Mouse (Mus musculus) forebrain, embryonic 14.5 days (tissue): Measurements from ENCODE around the gene Arid1b. TPM values are rescaled to one million over a fixed set of nuclear protein-coding genes. Genes with fewer than 3 reads are reported as not detected.

Source experiments
- ATAC-seq: fragments of 200-750 bp; cut with Nextera tagmentation; 2 replicates; pipeline ENCODE4 v1.8.0; 2017; ENCODE audit warnings: mild to moderate bottlenecking, moderate library complexity
- DNase-seq: peaks from one replicate; pipeline ENCODE4 v3.0.0-alpha.2; 2015; ENCODE audit warnings: low spot score
- H3K27ac ChIP-seq: fragments of 300-500 bp; sonication (generic); 2 replicates; pipeline ENCODE4 v1.5.1; 2014; ENCODE audit warnings: low read depth, mild to moderate bottlenecking, control low read depth, low read length, moderate library complexity
- H3K27me3 ChIP-seq: fragments of 300-500 bp; sonication (generic); replicated peaks from 2 replicates; pipeline ENCODE4 v1.6.1; 2014; ENCODE audit warnings: low read length, control low read depth, mixed read lengths; ENCODE audit not compliant: control insufficient read depth, insufficient read depth
- H3K36me3 ChIP-seq: fragments of 300-500 bp; sonication (generic); 2 replicates; pipeline ENCODE4 v1.6.1; 2014; ENCODE audit warnings: low read length, control low read depth; ENCODE audit not compliant: control insufficient read depth, insufficient read depth
- H3K4me1 ChIP-seq: fragments of 300-500 bp; sonication (generic); 2 replicates; pipeline ENCODE4 v1.6.1; 2014; ENCODE audit warnings: antibody characterized with exemption, low read length, control low read depth; ENCODE audit not compliant: control insufficient read depth, insufficient read depth
- H3K4me2 ChIP-seq: fragments of 300-500 bp; sonication (generic); 2 replicates; pipeline ENCODE4 v1.6.1; 2014; ENCODE audit warnings: mild to moderate bottlenecking, control low read depth, low read length
- H3K4me3 ChIP-seq: fragments of 300-500 bp; sonication (generic); 2 replicates; pipeline ENCODE4 v1.5.1; 2014; ENCODE audit warnings: low read depth, low read length, control low read depth
- H3K9ac ChIP-seq: fragments of 300-500 bp; sonication (generic); 2 replicates; pipeline ENCODE4 v1.6.1; 2014; ENCODE audit warnings: mild to moderate bottlenecking, low read length, control low read depth, moderate library complexity
- H3K9me3 ChIP-seq: fragments of 300-500 bp; sonication (generic); replicated peaks from 2 replicates; pipeline ENCODE4 v1.6.1; 2016; ENCODE audit warnings: low read length, control low read depth, mixed read lengths; ENCODE audit not compliant: control insufficient read depth
- WGBS: fragments of 180-500 bp; shearing (Covaris S2); extraction: QIAGEN DNeasy Blood & Tissue Kit; methylation state at CpG from one replicate; pipeline ENCODE4 v1.1.7; 2014; 5-methylcytosine and 5-hydroxymethylcytosine counted together
- polyA plus RNA-seq: library from polyadenylated mRNA; unstranded; fragments of >200 nt; fragmentation: Nextera tagmentation; extraction: Ambion mirVana; gene quantifications from 2 replicates; pipeline ENCODE4 v1.2.1, GENCODE M21; 2014

Arid1b gene
- polyA plus RNA-seq, 1 experiment from 2014 or later, result 11.1 TPM

DNA sequence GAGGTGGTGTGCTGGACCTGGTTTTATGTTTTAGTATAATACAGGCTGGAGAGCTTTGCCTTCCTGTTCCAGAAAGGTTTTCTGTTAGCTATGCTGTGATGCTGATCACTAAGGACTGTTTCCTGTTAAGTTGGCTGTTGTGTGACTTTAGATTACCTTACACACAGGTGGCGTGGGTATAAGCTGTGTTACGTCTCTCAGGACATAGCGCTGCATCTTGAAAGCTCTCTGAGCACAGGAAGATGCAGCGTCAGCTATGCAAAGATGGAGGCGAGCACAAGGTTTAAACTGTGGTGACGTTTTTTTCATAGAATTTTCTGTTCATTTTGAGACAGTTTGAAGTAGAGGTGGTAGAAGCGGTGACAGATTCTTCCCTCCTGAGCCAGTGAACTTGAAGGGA lies 174.5 kb downstream of the Arid1b start:
- 91% methylated on average over 7 of the region's 7 CpGs for WGBS
- ATAC-seq, result no peak

DNA sequence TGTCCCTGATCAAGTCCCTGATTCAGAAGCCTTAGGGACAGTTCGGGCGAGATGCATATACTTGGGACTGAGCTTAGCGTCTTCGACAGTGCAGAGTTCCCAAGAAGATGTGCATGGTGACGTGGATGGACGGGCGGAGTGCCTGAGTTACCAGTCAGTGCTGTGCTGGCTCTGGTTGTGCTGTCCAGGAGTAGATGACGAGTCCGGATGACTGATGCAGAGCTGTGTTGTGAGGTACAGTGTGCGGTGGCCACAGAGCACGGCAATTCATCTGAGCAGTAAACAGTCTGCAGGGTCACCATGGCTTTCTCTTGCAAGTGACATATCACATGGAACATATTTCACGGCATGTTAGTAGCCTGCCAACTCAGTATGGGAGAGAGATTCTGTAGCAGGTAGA lies 176.2 kb downstream of the Arid1b start:
- H3K4me1 ChIP-seq, result peaks cover 4% of the 10 kb centered on the region; the same call in 1 of the 2 replicates
- DNase-seq (no peak), ATAC-seq (no peak)
- H3K4me2 ChIP-seq, result no peak overlapping the region
- no peak overlapping the region for H3K27ac ChIP-seq
- no peaks in the 10 kb centered on the region for H3K27me3 ChIP-seq
- H3K4me3 ChIP-seq, result no peak overlapping the region
- no peaks in the 10 kb centered on the region for H3K36me3 ChIP-seq
- 96% methylated on average over 12 of the region's 12 CpGs for WGBS
- no peaks in the 10 kb centered on the region for H3K9me3 ChIP-seq
- no peak overlapping the region for H3K9ac ChIP-seq

More for the DNA sequence above, 174.5 kb downstream of the Arid1b start:
- Histone ChIP-seq H3K36me3 (no peaks in the 10 kb centered on the region), H3K4me2 (no peak overlapping the region), H3K4me1 (peaks cover 6% of the 10 kb centered on the region; the same call in 1 of the 2 replicates), H3K4me3 (no peak overlapping the region), H3K27ac (no peak overlapping the region), H3K9me3 (no peaks in the 10 kb centered on the region), H3K27me3 (no peaks in the 10 kb centered on the region), H3K9ac (no peak overlapping the region)
- no peak for DNase-seq

DNA sequence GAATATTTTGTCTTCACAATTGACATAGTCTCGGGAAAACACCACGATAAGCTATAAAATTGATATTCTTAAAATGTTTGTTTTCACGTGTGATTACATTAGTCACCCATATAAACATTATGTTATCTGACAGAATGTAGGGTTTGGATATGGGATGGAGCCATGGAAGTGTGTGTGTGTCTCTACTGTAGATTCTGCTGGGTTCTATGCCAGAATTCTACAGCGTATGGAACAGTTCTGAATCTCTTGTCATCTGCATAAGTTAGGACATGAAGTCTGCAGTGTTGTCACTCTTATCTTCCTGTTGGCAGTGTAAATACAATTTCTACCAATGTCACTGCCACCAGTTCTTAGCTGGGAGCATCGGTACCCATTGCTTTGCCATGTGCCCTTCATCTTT lies 177.3 kb downstream of the Arid1b start:
- no peak overlapping the region for H3K4me2 ChIP-seq
- no peak overlapping the region for H3K27ac ChIP-seq
- H3K27me3 ChIP-seq, result no peaks in the 10 kb centered on the region
- no peak overlapping the region for H3K4me3 ChIP-seq
- no peaks in the 10 kb centered on the region for H3K36me3 ChIP-seq
- H3K9ac ChIP-seq, result no peak overlapping the region
- peaks cover 4% of the 10 kb centered on the region for H3K4me1 ChIP-seq
- H3K9me3 ChIP-seq, result no peaks in the 10 kb centered on the region
- DNase-seq, result peak; percentile 51
- peak; percentile 57; the same call in 1 of the 2 replicates for ATAC-seq
- 86% methylated on average over 5 of the region's 5 CpGs for WGBS

DNA sequence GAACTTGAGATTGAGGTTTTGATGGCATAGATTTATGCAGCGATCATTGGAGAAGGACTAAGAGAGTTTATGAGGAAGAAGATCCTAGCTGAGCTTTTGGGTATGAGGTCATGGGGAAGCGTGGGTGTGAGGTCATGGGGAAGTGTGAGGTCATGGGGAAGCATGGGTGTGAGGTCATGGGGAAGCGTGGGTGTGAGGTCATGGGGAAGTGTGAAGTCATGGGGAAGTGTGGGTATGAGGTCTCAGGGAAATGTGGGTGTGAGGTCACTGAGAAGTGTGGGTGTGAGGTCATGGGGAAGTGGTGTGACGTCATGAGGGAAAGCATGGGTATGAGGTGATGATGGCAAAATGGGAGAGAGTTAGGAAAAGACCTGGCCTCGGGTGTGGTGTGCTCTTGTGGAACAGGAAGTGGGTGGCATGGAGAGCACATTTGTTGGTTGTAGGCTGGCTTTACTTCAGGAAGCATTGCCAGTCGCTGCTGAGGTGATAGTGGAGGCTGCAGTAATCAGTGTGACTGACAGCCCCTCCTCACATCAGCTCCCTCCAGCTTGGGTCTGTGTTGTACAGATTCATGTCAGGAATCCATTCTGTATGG lies 180.4 kb downstream of the Arid1b start:
- Histone ChIP-seq H3K27ac (no peak overlapping the region), H3K36me3 (no peaks in the 10 kb centered on the region), H3K9ac (no peak overlapping the region), H3K4me3 (no peak overlapping the region), H3K4me2 (no peak overlapping the region), H3K27me3 (no peaks in the 10 kb centered on the region), H3K9me3 (no peaks in the 10 kb centered on the region), H3K4me1 (no peaks in the 10 kb centered on the region; the same call in 1 of the 2 replicates)
- DNase-seq (no peak), ATAC-seq (no peak)
- 91% methylated on average over 6 of the region's 6 CpGs for WGBS

DNA sequence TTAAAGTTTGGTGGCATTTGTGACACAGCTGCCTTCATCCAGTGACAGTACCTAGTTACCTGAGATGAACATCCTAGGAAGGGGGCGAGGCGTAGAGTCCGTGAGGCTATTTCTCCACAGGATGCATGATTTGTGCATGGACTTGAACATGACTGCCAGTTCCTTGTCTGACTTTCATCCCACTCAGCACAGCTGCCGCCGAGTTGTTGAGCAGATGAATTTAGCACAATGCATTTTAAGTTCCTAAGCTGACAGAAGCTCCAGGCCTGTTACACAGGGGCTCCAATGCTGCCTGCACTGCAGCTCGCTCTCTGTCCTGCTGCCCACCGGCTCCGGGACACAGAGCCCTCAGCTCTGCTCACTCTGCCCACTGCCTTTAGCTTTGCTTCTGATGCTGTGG lies 181.4 kb downstream of the Arid1b start:
- Histone ChIP-seq H3K9me3 (no peaks in the 10 kb centered on the region), H3K4me1 (no peaks in the 10 kb centered on the region; the same call in 1 of the 2 replicates), H3K36me3 (no peaks in the 10 kb centered on the region), H3K9ac (no peak overlapping the region), H3K27me3 (no peaks in the 10 kb centered on the region), H3K4me3 (no peak overlapping the region), H3K27ac (no peak overlapping the region), H3K4me2 (no peak overlapping the region)
- no peak for DNase-seq
- WGBS, result 84% methylated on average over 8 of the region's 8 CpGs
- ATAC-seq, result no peak

DNA sequence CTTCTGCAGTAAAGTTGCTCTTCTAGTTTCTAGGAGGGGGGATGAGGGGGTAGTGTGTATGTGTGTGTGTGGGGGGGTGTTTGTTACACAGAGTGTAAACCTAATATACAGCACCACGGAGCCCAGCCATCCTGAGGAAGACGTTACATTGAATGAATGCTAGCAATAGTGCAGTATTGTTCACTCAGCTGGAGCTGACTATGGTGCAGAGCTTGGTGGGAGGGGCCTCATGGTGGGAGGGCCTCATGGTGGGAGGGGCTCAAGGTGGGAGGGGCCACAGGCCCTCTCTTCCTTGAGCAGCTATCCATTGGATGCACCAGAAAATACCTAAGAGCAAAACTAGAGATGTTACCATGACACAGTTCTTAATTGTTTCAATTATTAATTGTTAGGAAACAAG lies 182.2 kb downstream of the Arid1b start:
- peaks cover 4% of the 10 kb centered on the region; the same call in 1 of the 2 replicates for H3K4me1 ChIP-seq
- 0 out of 2 replicates have a peak, but pooled peaks have one; percentile 12 for ATAC-seq
- no peak overlapping the region for H3K27ac ChIP-seq
- no peak overlapping the region for H3K4me2 ChIP-seq
- no peak overlapping the region for H3K9ac ChIP-seq
- no peak for DNase-seq
- no peaks in the 10 kb centered on the region for H3K36me3 ChIP-seq
- no peaks in the 10 kb centered on the region for H3K9me3 ChIP-seq
- H3K4me3 ChIP-seq, result no peak overlapping the region
- no peaks in the 10 kb centered on the region for H3K27me3 ChIP-seq
- WGBS, result 52% methylated on average over 2 of the region's 2 CpGs

DNA sequence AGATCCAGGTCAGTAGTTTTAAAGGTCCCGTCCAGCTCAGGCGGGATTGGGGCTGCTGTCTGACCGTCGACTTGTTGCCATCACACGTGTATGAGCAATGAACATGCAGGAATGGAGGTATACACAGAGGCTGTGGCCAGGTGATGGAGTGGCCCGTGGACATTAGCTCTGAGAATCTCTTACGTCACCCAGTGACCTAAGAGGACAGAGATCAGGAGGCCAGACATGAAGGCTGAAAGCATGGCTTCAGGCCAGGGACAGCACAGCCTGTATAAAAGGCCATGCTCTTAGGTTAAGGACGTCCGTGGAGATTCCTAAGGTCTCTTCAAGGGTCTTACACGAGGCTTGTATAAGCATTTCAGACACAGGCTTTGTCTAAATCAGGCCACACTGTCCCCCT lies 184.4 kb downstream of the Arid1b start:
- no peaks in the 10 kb centered on the region for H3K36me3 ChIP-seq
- no peak overlapping the region for H3K9ac ChIP-seq
- no peak overlapping the region for H3K4me3 ChIP-seq
- no peaks in the 10 kb centered on the region for H3K9me3 ChIP-seq
- 91% methylated on average over 10 of the region's 10 CpGs for WGBS
- no peak overlapping the region for H3K4me2 ChIP-seq
- no peak for DNase-seq
- no peak overlapping the region for H3K27ac ChIP-seq
- ATAC-seq, result no peak
- H3K27me3 ChIP-seq, result no peaks in the 10 kb centered on the region
- peaks cover 6% of the 10 kb centered on the region; the same call in 1 of the 2 replicates for H3K4me1 ChIP-seq

DNA sequence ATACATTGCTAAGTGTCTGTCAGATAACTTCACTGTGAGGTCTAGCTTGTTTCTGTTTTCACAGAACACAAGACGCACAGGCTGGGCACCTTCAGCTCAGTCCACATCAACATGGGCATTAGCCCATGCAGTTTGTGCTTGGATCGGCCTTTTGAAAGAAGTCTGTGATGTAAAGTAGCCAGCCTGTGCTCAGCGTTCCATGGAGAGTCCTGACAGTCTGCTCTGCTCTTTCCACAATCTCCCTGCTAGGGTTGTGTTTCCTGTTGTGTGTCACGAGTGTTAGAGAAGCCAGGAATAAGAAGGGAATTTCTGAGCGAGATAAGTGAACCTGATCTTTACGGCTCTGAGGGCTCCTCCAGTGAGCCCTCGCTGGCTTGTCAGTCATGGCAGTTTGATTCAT lies 184.9 kb downstream of the Arid1b start:
- Histone ChIP-seq H3K9me3 (no peaks in the 10 kb centered on the region), H3K4me2 (no peak overlapping the region), H3K9ac (no peak overlapping the region), H3K36me3 (no peaks in the 10 kb centered on the region), H3K4me3 (no peak overlapping the region), H3K27ac (no peak overlapping the region), H3K4me1 (peaks cover 7% of the 10 kb centered on the region; the same call in 1 of the 2 replicates), H3K27me3 (no peaks in the 10 kb centered on the region)
- 78% methylated on average over 7 of the region's 7 CpGs for WGBS
- no peak for ATAC-seq
- no peak for DNase-seq

DNA sequence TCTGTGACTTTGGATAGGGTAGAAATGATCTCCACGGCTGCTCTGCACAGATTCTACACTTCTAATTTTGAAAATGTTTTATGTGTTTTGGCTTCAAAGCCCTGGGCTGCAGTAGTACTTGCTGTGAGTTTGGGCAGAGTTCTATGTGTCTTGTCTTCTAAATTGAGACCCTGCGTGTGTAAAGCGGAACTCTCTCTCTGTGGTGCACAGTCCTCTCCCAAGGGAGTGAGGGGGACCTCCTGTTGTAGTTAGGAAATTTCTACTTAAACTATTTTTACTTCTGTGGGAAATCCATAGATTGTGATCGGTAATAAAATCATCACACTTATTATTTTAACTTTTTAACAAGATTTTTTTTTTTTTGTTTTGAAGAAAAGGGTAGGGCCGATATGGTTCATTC lies 185.3 kb downstream of the Arid1b start:
- no peaks in the 10 kb centered on the region for H3K27me3 ChIP-seq

More for the DNA sequence above, 185.3 kb downstream of the Arid1b start:
- WGBS, result 89% methylated on average over 5 of the region's 5 CpGs
- H3K4me2 ChIP-seq, result no peak overlapping the region
- no peak for DNase-seq
- ATAC-seq, result no peak
- peaks cover 11% of the 10 kb centered on the region for H3K4me1 ChIP-seq
- H3K4me3 ChIP-seq, result no peak overlapping the region
- no peaks in the 10 kb centered on the region for H3K36me3 ChIP-seq
- H3K9ac ChIP-seq, result no peak overlapping the region
- H3K9me3 ChIP-seq, result no peaks in the 10 kb centered on the region
- H3K27ac ChIP-seq, result no peak overlapping the region
